Mouse (Mus musculus): ENCODE measurements around the gene Bicd2.

Gene Bicd2

DNA sequence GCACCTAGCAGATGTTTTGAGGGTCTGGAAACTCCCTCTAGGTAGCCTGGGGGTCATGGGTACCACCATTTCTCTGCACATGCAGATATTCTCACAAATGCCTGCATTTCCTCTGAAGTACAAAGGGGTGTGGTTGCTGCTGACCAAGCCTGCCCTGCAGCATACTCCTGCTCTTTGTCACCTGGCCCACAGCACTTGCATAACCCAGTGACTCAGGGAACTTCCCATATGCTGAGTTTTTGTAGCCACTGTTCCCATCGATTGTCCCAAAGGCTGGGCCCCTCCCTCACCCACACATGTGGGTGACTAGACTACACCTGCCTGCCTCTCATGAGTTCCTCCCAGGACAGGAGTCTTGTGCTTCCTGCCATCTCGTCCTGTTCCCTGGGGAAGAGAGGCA lies 61.2 kb downstream of the Bicd2 start:
- DNase-seq, result no peak

DNA sequence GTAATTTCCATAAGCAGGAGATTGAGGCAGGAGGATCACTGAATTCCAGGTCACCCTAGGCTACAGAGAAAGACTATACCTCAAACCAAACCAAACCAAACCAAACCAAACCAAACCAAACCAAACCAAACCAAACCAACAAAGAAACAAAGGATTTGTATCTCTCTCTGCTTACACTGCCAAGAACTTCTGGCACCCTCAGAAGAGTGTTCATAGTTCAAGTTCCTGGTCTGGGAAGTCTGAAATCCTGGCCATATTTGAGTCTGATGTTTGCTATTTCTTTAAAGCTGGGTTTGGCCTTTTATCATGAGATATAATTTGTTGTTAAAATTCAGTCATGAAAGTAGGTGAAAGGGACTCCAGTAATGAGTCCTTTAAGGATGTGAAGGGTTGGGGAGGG lies 66.4 kb downstream of the Bicd2 start:
- no peak for DNase-seq

DNA sequence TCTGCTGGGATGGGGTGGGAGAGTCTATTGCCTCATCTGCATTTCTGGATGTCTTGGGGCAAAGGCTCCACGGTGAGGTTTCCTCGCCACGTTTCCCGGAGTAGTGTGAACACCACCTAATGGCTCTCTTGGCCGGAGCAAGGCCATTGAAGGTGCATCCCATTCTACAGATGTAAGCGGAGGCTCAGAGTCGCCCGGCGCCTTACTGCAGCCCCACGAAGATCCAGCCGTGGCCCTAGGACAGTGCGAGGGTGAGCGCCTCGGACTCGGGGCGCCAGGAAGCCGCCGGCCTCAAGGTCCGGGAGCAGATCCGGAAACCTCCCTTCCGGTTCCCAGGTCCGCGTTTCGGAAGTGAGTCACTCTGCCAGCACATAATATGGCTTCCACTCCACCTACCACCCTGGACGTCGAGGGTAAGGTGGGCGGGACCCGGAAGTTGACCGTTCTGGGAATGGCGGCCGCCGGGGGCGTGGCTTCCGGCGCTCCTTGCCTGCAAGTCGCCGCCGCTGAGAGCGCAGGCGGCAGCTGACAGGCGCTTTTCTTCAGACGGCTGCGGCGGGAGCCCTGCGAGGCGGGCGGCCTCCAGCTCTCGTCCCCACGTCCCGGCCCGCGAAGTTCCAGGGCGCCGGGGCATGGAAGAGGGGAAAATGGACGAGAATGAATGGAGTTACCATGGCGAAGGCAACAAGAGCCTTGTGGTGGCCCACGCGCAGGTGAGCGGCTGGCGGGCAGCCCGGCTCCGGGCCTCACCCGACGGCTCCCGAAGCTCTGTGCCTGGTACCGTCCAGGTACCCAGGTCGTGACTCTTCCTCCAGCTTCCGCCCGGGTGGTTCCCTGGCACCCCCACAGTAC lies 79.6 kb downstream of the Bicd2 start, which contains the start of gene Ippk:
Gene Ippk, plus strand, starts transcription at position 496 of the 852 bp plus-strand sequence.
- peak; percentile 97 to 99 for DNase-seq

DNA sequence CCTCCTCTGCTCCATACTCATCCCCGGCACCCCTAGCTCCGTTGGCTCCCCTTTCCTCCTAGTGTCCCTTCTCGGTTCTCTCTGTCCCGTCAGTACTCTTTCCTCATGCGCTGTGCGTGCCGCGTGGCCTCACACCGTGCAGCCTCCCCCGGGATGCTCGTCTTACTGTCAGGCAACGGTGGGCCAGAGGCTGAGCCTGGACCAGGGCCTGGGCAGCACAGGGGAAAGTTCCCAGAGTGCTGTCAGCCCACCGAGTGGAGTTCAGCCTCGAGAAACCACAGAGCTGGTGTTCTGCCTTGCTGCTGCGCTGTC lies 80.2 kb downstream of the Bicd2 start:
- DNase-seq, result no peak

DNA sequence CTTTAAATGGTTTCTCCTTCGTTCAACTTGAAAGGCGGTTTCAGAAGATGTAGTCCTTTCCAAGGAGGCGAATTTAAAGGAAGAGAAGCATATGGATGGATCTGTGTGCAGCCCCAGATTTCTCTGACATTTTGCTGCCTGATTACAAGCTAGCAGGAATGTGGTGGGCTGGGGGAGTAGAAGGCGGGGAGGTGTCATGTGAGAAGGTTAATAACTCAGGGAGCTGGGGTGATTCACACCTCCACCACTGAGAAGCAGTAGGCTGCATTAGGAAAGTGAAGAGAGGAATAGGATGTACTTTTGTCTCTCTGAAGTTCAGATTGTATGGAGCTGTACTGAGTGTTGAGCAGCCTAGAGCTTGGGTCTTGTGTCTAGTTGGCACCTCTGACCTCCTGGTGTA lies 80.6 kb downstream of the Bicd2 start:
- DNase-seq, result no peak

DNA sequence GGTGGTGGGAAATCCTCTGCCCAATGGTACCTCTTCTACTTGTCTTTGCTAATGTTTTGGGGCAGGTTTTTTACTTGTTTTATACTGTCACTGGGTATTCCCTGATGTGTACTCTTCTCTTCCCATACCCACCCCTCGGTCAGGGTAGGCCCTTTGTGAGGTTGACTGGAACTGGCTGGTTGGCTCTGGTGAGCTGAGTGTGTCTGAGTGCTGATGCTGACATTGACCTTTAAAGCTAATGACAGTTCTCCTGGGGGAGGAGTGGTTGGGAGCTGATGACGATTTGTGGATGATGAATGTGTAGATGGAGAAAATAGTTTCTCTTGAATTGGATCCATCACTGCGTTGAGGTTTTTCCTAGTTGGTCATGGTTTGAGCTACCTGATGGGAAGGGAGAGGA lies 85.4 kb downstream of the Bicd2 start:
- no peak for DNase-seq

DNA sequence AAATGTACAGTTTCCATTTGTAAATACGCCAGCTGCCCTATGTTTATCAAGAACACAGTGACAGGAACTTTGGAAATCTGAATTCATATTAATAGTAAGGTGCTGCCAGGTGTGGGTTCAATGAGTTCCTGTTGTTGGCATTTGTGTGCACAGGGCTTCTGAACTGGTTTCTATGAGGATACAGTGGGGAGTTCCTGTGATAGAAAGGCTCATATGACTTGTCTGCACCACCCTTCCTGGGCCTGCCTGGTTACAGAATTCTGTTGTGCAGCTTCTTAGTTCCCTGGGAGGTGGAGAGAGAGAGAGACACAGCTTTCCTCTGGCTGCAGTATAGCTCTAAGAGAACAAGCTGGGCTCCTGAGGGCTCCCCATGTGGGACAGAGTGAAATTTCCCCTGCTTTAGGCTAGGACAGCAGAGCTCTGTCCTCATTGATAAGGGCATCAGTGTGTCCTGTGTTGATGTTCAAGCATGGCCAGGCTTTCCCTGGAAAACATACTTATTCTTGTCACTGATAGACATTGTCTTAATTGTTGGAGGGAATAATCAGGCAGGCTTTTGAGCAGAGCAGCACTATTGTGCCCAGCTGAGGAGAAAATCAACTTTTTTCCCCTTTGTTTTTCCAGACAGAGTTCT lies 86.8 kb downstream of the Bicd2 start:
- no peak for DNase-seq

DNA sequence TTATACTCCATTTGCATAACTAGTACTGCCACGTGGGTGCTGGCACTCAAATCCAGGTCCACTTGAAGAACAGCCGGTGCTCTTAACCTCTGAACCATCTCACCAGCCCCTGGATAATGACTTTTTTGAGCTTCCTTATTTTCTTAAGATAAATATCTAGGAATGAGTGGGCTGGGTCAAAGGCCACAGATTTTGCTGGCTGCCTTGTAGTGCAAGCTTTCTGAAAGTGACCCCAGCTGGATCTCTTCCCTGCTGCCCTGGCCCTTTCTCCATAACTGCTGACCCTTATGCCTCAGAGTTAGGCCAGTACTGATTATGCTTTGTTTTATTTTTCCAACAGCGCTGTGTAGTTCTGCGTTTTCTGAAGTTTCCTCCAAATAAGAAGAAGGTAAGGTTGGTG lies 89.1 kb downstream of the Bicd2 start:
- DNase-seq, result no peak

DNA sequence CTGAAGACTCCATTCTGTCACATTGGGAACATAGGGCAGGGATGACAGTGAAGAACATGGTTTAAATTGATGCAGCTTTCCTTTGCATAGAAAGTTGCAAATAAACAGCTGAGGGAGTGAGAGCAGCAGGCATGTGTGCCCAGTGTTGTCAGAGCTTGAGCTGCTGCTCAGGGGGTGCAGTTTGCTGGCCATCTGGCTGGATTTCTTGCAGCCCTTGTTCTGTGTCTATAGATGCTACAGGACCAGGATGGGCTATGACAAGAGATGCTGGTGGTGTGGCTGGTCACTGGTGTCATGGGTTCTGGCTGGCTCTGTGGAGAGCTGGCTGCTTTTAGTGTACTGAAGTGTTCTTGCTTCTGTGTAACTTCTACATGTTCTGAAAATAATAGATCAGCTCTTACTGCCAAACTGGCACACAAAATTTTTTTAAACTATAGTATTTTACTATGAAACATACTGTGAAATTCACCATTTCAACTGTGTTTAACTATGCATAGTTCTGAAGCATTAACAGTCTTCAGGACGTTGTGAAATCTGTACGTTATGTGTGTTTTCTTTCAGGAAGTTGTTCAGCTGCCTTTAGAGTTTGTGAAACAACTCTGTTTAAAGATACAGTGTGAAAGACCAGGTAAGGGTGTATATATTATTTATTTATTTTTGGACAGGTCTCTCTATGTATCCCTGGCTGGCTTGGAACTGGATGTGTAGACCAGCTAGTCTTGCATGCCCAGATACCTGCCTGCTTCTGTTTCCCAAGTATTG lies 92.1 kb downstream of the Bicd2 start:
- DNase-seq, result no peak

DNA sequence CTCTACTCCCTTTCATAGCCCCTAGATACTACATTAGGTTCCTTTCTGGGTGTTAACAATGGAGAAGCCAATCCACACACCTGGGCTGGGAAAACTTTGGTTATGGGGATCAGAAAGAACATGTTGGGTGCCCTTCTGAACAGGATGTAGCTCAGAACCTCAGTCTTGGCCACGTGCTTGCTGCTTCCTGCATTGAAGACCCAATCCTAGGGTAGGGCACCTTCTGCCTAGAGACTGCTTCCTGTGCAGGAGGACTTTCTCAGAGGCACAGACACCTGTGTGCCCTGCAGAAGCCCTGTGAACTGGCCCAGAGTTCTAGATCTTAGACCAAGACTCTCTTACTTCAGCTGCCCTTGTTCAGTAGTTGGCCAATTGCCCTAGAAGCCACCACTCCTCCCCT lies 94.4 kb downstream of the Bicd2 start:
- peak in 1 of 2 experiments; percentile 25 for DNase-seq

DNA sequence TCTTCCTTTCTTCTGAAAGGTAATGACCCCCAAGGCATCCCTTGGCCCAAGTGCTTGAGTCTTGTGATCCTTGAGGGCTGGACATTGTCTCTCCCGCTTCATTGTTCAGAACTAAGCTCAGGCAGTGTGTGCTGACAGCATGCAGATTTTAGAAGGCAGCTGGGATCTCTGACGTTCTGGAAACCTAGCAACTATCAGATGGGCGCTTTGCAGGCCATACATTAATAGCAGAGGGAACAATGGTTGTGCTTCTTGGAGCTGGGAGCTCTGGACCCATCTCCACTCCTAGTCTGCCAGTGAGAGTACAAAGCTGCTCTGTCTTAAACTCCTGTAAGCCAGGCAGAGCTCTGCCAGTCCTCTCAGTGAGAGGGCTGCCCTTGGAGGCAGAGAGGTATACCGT lies 94.8 kb downstream of the Bicd2 start:
- no peak for DNase-seq

All from thymus, postnatal 36 days (tissue).